Mouse (Mus musculus): ENCODE data around the gene Cltb. TPM values are rescaled to one million over a fixed set of nuclear protein-coding genes. Genes with fewer than 3 reads are reported as not detected.
A peak's percentile ranks its signal among the peaks of the same experiment; 100 is the strongest.

The Cltb gene
- total RNA-seq (2014; rRNA removed) (224 and 233 TPM in 2 replicates), polyA plus RNA-seq (2015; fragmentation: Nextera tagmentation; extraction: Ambion mirVana) (278 and 284 TPM in 2 replicates)

GRCm38 (mm10) chr13:54610972-54611754, at the start of gene Cltb:
Gene Cltb, minus strand, starts transcription at chr13:54611344.
- Histone ChIP-seq H3K36me3 (ENCODE audit: insufficient read depth) (peaks cover 4% of the 10 kb centered on the region), H3K4me2 (ENCODE audit: low read depth) (peak within 1 kb of the TSS; percentile 73), H3K4me3 (ENCODE audit: low read depth, low read length) (peak within 1 kb of the TSS; percentile 81), H3K27ac (ENCODE audit: low read depth, low read length) (peak within 1 kb of the TSS; percentile 85), H3K27me3 (ENCODE audit: insufficient read depth, low read length) (no peaks in the 10 kb centered on the region), H3K9me3 (ENCODE audit: low read length) (no peaks in the 10 kb centered on the region), H3K4me1 (ENCODE audit: insufficient read depth) (peaks cover 13% of the 10 kb centered on the region; the same call in 1 of the 2 replicates), H3K9ac (peak within 1 kb of the TSS; percentile 95)
- no peak for TF ChIP-seq CTCF (IDR thresholded peaks at IDR 0.05; ENCODE audit: low read depth)
- DNase-seq (peak; percentile 91), ATAC-seq (peak; percentile 89)
- WGBS: 5% methylated on average over 65 of the region's 66 CpGs

DNA sequence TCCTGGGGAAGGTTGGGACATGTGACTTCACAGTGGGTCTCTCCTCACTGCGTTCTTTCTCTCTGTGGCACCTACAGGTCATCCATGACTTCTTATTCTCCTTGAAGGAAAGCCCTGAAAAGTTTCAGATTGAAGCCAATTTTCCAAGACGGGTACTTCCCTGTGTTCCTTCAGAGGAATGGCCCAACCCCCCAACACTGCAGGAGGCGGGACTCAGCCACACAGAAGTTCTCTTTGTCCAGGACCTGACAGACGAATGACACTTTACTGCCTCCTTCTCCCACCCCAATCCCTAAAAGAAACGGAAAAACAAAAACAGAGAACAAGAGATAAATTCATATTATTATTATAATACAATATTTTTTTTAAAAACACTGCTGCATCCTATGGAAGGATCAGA, 49.7 kb upstream of the Cltb start:
- Histone ChIP-seq H3K4me3 (ENCODE audit: low read depth, low read length) (no peak overlapping the region), H3K9ac (no peak overlapping the region), H3K27ac (ENCODE audit: low read depth, low read length) (no peak overlapping the region), H3K27me3 (ENCODE audit: insufficient read depth, low read length) (no peaks in the 10 kb centered on the region), H3K4me1 (ENCODE audit: insufficient read depth) (no peaks in the 10 kb centered on the region), H3K36me3 (ENCODE audit: insufficient read depth) (peaks cover 72% of the 10 kb centered on the region), H3K9me3 (ENCODE audit: low read length) (no peaks in the 10 kb centered on the region), H3K4me2 (ENCODE audit: low read depth) (no peak overlapping the region)
- TF ChIP-seq CTCF (IDR thresholded peaks at IDR 0.05; ENCODE audit: low read depth): no peak
- DNase-seq: no peak
- 54% methylated on average over 5 of the region's 5 CpGs for WGBS
- no peak for ATAC-seq

- ATAC-seq: no peak
- H3K27me3 ChIP-seq (ENCODE audit: insufficient read depth, low read length): no peaks in the 10 kb centered on the region
- no peak for TF ChIP-seq CTCF (IDR thresholded peaks at IDR 0.05; ENCODE audit: low read depth)
- H3K9me3 ChIP-seq (ENCODE audit: low read length): no peaks in the 10 kb centered on the region
- no peak for DNase-seq
- H3K4me2 ChIP-seq (ENCODE audit: low read depth): no peak overlapping the region
- peaks cover 91% of the 10 kb centered on the region for H3K36me3 ChIP-seq (ENCODE audit: insufficient read depth)
- H3K4me3 ChIP-seq (ENCODE audit: low read depth, low read length): no peak overlapping the region
- H3K27ac ChIP-seq (ENCODE audit: low read depth, low read length): no peak overlapping the region
- 95% methylated on average over 3 of the region's 3 CpGs for WGBS
- no peak overlapping the region for H3K9ac ChIP-seq
- H3K4me1 ChIP-seq (ENCODE audit: insufficient read depth): no peaks in the 10 kb centered on the region
These were observed 39.3 kb upstream of the Cltb start for GRCm38 (mm10) chr13:54650461-54650860.

DNA sequence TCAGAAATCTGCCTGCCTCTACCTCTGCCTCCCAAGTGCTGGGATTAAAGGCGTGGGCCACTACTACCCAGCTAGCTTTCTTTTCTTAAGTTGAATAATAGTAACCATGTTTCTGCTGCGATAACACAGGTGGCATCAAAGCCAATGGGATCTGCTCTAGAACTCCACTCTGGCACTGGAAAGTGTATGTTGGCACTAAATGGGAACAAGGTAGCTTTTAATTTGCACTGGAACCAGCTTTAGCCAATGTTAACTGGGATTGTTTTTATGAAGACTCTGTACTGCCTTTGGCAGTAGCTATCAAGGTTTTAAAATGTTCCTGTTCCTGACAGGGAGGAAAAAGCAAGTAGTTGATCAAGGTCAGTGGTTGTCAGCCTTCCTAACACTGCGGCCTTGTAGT, 23.9 kb upstream of the Cltb start:
- no peaks in the 10 kb centered on the region for H3K4me1 ChIP-seq (ENCODE audit: insufficient read depth)
- H3K9me3 ChIP-seq (ENCODE audit: low read length): no peaks in the 10 kb centered on the region
- 93% methylated on average over 3 of the region's 3 CpGs for WGBS
- DNase-seq (no peak), ATAC-seq (no peak)
- H3K27me3 ChIP-seq (ENCODE audit: insufficient read depth, low read length): no peaks in the 10 kb centered on the region
- H3K4me3 ChIP-seq (ENCODE audit: low read depth, low read length): no peak overlapping the region
- H3K4me2 ChIP-seq (ENCODE audit: low read depth): no peak overlapping the region
- no peak overlapping the region for H3K9ac ChIP-seq
- H3K36me3 ChIP-seq (ENCODE audit: insufficient read depth): peaks cover 5% of the 10 kb centered on the region
- no peak for TF ChIP-seq CTCF (IDR thresholded peaks at IDR 0.05; ENCODE audit: low read depth)
- H3K27ac ChIP-seq (ENCODE audit: low read depth, low read length): no peak overlapping the region

DNA sequence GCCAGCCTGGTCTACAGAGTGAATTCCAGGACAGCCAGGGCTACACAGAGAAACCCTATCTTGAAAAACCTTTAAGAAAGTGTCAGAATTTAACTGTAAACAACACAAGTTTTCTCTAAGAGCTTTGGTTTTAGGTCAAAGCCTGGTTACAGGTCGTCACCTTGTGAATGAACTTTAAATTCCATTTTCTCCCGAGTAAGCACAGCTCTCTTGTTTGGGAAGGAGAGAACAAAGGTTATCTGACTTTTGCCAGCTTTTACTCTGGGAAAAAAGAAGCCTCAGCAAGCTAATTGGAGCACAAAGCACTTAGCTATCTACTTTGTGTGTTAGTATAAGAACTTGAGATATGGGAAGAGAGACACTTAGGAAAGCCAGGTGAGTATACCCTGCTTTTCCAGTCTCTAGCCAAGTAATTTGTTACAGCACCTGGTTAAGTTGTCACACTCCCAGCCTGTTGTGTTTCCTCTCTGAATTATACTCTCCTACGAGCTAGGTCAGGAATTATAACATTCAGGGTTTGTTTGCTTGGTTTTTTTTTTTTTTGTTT, 21.7 kb upstream of the Cltb start:
- no peaks in the 10 kb centered on the region for H3K27me3 ChIP-seq (ENCODE audit: insufficient read depth, low read length)

GRCm38 (mm10) chr13:54629128-54629527, 18.0 kb upstream of the Cltb start:
- WGBS: 92% methylated on average over 4 of the region's 4 CpGs
- no peak overlapping the region for H3K27ac ChIP-seq (ENCODE audit: low read depth, low read length)
- DNase-seq: no peak
- H3K9ac ChIP-seq: no peak overlapping the region
- no peak overlapping the region for H3K4me3 ChIP-seq (ENCODE audit: low read depth, low read length)
- H3K9me3 ChIP-seq (ENCODE audit: low read length): no peaks in the 10 kb centered on the region
- H3K27me3 ChIP-seq (ENCODE audit: insufficient read depth, low read length): no peaks in the 10 kb centered on the region
- H3K36me3 ChIP-seq (ENCODE audit: insufficient read depth): no peaks in the 10 kb centered on the region; the same call in 1 of the 2 replicates
- no peak for TF ChIP-seq CTCF (IDR thresholded peaks at IDR 0.05; ENCODE audit: low read depth)
- no peak for ATAC-seq
- H3K4me1 ChIP-seq (ENCODE audit: insufficient read depth): no peaks in the 10 kb centered on the region; the same call in 1 of the 2 replicates
- no peak overlapping the region for H3K4me2 ChIP-seq (ENCODE audit: low read depth)

More for the DNA sequence above, 21.7 kb upstream of the Cltb start:
- no peak overlapping the region for H3K9ac ChIP-seq
- no peak for TF ChIP-seq CTCF (IDR thresholded peaks at IDR 0.05; ENCODE audit: low read depth)
- 59% methylated on average over 3 of the region's 3 CpGs for WGBS
- H3K27ac ChIP-seq (ENCODE audit: low read depth, low read length): no peak overlapping the region
- H3K4me1 ChIP-seq (ENCODE audit: insufficient read depth): no peaks in the 10 kb centered on the region
- no peak overlapping the region for H3K4me2 ChIP-seq (ENCODE audit: low read depth)
- ATAC-seq (no peak), DNase-seq (no peak)
- H3K9me3 ChIP-seq (ENCODE audit: low read length): no peaks in the 10 kb centered on the region
- H3K4me3 ChIP-seq (ENCODE audit: low read depth, low read length): no peak overlapping the region
- no peaks in the 10 kb centered on the region; the same call in 1 of the 2 replicates for H3K36me3 ChIP-seq (ENCODE audit: insufficient read depth)

GRCm38 (mm10) chr13:54621960-54622521, 10.9 kb upstream of the Cltb start:
- H3K9me3 ChIP-seq (ENCODE audit: low read length): no peaks in the 10 kb centered on the region
- WGBS: 1% methylated on average over 27 of the region's 27 CpGs
- H3K27ac ChIP-seq (ENCODE audit: low read depth, low read length): peak overlapping the region; percentile 86
- TF ChIP-seq CTCF (IDR thresholded peaks at IDR 0.05; ENCODE audit: low read depth): no peak
- H3K4me3 ChIP-seq (ENCODE audit: low read depth, low read length): peak overlapping the region; percentile 88
- no peak for DNase-seq
- H3K4me2 ChIP-seq (ENCODE audit: low read depth): peak overlapping the region; percentile 67
- peaks cover 3% of the 10 kb centered on the region; the same call in 1 of the 2 replicates for H3K4me1 ChIP-seq (ENCODE audit: insufficient read depth)
- peak; percentile 36 for ATAC-seq
- H3K27me3 ChIP-seq (ENCODE audit: insufficient read depth, low read length): peaks cover 3% of the 10 kb centered on the region; the same call in 1 of the 2 replicates
- peak overlapping the region; percentile 83 for H3K9ac ChIP-seq
- no peaks in the 10 kb centered on the region for H3K36me3 ChIP-seq (ENCODE audit: insufficient read depth)
